Mouse (Mus musculus) hindbrain, embryonic 16.5 days (tissue): ENCODE measurements around the gene Ctbp1. TPM values are rescaled to one million over a fixed set of nuclear protein-coding genes. Genes with fewer than 3 reads are reported as not detected.

Experiments used
- ATAC-seq: fragments of 200-750 bp; cut with Nextera tagmentation; 2 replicates; pipeline ENCODE4 v1.8.0; 2017; ENCODE audit warnings: moderate TSS enrichment, moderate library complexity
- H3K27ac ChIP-seq: fragments of 300-500 bp; sonication (generic); 2 replicates; pipeline ENCODE4 v1.5.1; 2014; ENCODE audit warnings: low read depth, mild to moderate bottlenecking, control low read depth, low read length, moderate library complexity
- H3K27me3 ChIP-seq: fragments of 300-500 bp; sonication (generic); replicated peaks from 2 replicates; pipeline ENCODE4 v1.6.1; 2014; ENCODE audit warnings: low read length; ENCODE audit not compliant: control insufficient read depth, insufficient read depth
- H3K36me3 ChIP-seq: fragments of 300-500 bp; sonication (generic); 2 replicates; pipeline ENCODE4 v1.6.1; 2014; ENCODE audit warnings: mild to moderate bottlenecking, low read length, moderate library complexity, mixed read lengths; ENCODE audit not compliant: control insufficient read depth, insufficient read depth
- H3K4me1 ChIP-seq: fragments of 300-500 bp; sonication (generic); 2 replicates; pipeline ENCODE4 v1.6.1; 2014; ENCODE audit warnings: low read depth, low read length; ENCODE audit not compliant: control insufficient read depth, insufficient read depth
- H3K4me2 ChIP-seq: fragments of 300-500 bp; sonication (generic); 2 replicates; pipeline ENCODE4 v1.6.1; 2014; ENCODE audit warnings: mild to moderate bottlenecking, low read length, control low read depth, moderate library complexity
- H3K4me3 ChIP-seq: fragments of 300-500 bp; sonication (generic); 2 replicates; pipeline ENCODE4 v1.5.1; 2014; ENCODE audit warnings: mild to moderate bottlenecking, low read length, control low read depth, moderate library complexity
- H3K9ac ChIP-seq: fragments of 300-500 bp; sonication (generic); 2 replicates; pipeline ENCODE4 v1.6.1; 2014; ENCODE audit warnings: low read depth, mild to moderate bottlenecking, control low read depth, low read length, moderate library complexity
- H3K9me3 ChIP-seq: fragments of 300-500 bp; sonication (generic); 2 replicates; pipeline ENCODE4 v1.6.1; 2014; ENCODE audit warnings: mild to moderate bottlenecking, low read length, moderate library complexity; ENCODE audit not compliant: control insufficient read depth
- WGBS: fragments of 180-500 bp; shearing (Covaris S2); extraction: QIAGEN DNeasy Blood & Tissue Kit; methylation state at CpG from one replicate; pipeline ENCODE4 v1.1.7; 2014; 5-methylcytosine and 5-hydroxymethylcytosine counted together
- polyA plus RNA-seq: library from polyadenylated mRNA; unstranded; fragments of >200 nt; fragmentation: Nextera tagmentation; extraction: Ambion mirVana; gene quantifications from 2 replicates; pipeline ENCODE4 v1.2.1, GENCODE M21; 2015

Gene Ctbp1
- polyA plus RNA-seq = 402 and 446 TPM in 2 replicates

DNA sequence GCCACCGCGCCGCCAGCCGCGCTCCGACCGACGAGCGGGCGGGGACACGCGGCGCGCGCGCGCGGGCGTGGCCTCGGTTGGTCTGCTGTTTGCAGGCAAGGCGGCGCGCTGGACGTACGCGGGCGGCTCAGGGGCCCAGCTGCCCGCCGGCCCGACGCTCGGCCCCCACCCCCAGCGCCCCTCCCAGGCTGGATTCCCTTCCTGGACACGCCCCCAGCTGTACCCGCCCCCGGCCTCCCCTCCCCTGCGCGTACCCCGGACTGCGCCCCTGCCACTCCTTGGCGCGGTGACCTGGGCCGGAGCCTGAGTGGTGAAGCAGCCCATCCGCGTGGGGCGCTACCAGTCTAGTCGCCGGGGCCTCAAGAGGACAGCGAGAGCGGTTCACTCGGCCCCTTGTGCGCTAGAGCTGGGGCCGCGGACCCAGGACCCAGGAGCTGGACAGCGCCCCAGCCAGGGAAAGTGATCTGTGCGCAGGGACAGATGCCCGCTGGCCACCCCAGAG lies at the start of gene Ctbp1:
Gene Ctbp1, minus strand, starts transcription at position 42 of the 502 bp plus-strand sequence.
- peak within 1 kb of the TSS; percentile 95 for H3K4me2 ChIP-seq
- H3K36me3 ChIP-seq = peaks cover 4% of the 10 kb centered on the region; the same call in 1 of the 2 replicates
- H3K4me1 ChIP-seq = peaks cover 32% of the 10 kb centered on the region
- peak within 1 kb of the TSS; percentile 66 for H3K4me3 ChIP-seq
- peak within 1 kb of the TSS; percentile 88 for H3K9ac ChIP-seq
- H3K27me3 ChIP-seq = no peaks in the 10 kb centered on the region
- H3K27ac ChIP-seq = peak within 1 kb of the TSS; percentile 100
- no peaks in the 10 kb centered on the region for H3K9me3 ChIP-seq
- peak; percentile 92 for ATAC-seq
- WGBS = under 1% methylated on average over 37 of the region's 57 CpGs

DNA sequence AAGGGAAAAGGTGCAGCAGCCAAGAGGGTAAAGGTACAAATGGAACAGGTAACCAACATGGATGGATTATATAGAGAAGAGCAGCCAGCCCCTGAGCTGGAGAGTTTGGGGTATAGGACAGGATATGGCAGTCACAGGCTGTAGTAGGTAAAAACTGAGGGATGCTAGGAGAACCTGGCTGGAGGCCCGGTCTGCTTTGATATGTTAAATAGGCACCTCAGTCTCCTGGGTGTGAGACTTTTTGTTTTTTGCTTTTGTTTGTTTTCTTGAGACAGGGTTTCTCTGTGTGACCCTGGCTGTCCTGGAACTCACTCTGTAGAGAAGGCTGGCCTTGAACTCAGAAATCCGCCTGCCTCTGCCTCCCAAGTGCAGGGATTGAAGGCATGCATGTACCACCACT lies 49.7 kb upstream of the Ctbp1 start:
- Histone ChIP-seq H3K4me1 (no peaks in the 10 kb centered on the region), H3K27me3 (no peaks in the 10 kb centered on the region), H3K9me3 (no peaks in the 10 kb centered on the region; the same call in 1 of the 2 replicates), H3K9ac (no peak overlapping the region), H3K36me3 (no peaks in the 10 kb centered on the region), H3K4me3 (no peak overlapping the region), H3K4me2 (no peak overlapping the region), H3K27ac (no peak overlapping the region)
- no peak for ATAC-seq
- WGBS = 46% methylated on average over 2 of the region's 2 CpGs

DNA sequence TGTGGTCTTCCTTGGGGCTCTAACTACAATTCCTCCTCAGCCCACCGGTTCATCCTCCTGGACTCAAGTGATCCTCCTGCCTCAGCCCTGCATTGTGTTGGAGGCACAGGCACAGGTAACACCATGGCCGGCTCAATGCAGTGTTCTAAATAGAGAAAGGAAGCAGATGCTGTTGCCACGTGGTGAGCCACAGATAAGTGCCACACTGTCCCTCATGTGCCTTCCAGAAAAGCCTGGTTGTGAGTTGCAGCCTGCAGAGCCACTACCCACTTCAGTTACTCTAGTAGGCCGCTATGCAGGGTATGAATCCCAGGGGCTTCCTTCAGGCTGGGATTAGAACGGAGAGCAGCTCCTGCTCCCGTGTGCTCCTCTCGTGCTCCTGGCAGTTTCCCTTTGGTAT lies 37.4 kb upstream of the Ctbp1 start:
- WGBS = 82% methylated on average over 7 of the region's 7 CpGs
- no peak overlapping the region for H3K27ac ChIP-seq

DNA sequence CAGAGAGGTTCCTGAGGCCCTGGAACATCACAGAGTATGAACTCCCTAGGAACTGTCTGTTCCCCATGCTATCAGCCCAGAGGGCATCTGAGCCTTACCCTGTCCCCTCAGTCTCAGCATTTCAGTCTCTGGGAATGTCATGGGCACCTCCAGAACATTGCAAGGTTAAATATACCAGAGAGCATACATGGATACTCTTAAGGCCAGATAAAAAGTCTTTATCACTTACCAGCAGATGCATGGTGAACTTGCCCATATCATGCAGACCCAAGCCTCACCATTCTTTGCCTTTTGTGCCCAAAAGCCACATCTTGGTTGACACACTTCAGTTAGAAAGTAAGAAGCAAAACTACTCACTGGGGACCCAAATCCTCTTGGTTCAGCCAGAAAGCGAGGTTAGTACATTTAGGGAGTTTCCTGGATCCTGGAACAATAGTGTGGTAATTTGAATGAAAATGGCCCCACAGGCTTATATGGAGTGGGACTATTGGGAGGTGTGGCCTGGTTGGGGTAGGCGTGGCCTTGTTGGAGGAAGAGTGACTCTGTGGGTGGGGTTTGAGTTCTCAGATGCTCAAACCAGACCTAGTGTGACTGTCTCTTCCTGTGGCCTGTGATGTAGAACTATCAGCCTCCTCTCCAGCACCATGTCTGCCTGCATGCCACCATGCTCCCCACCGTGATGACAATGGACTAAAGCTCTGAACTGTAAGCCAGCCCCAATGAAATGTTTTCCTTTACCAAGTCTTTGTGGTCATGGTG lies 36.1 kb upstream of the Ctbp1 start:
- no peak for ATAC-seq
- WGBS = 68% methylated on average over 3 of the region's 3 CpGs
- H3K27me3 ChIP-seq = no peaks in the 10 kb centered on the region

More for the DNA sequence above, 37.4 kb upstream of the Ctbp1 start:
- Histone ChIP-seq H3K9ac (no peak overlapping the region), H3K4me3 (no peak overlapping the region), H3K9me3 (no peaks in the 10 kb centered on the region), H3K36me3 (no peaks in the 10 kb centered on the region), H3K27me3 (no peaks in the 10 kb centered on the region), H3K4me2 (no peak overlapping the region), H3K4me1 (no peaks in the 10 kb centered on the region)
- ATAC-seq = no peak

DNA sequence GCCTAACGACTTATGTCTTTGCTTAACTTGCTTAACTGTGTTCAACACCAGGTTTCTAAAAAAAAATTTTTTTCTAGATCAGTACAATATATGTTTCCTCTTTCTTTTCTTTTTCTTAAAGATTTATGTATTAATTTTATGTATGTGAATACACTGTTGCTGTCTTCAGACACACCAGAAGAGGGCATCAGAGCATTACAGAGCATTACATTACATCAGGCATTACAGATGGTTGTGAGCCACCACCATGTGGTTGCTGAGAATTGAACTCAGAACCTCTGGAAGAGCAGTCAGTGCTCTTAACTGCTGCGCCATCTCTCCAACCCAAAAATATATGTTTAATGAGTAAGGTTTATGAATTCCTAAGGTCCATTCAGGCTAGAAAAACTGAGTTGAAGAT lies 27.0 kb upstream of the Ctbp1 start:
- no peaks in the 10 kb centered on the region for H3K4me1 ChIP-seq
- H3K27ac ChIP-seq = no peak overlapping the region
- no peaks in the 10 kb centered on the region; the same call in 1 of the 2 replicates for H3K36me3 ChIP-seq
- no peak overlapping the region for H3K4me3 ChIP-seq
- no peak for ATAC-seq
- no peaks in the 10 kb centered on the region for H3K9me3 ChIP-seq
- no peak overlapping the region for H3K4me2 ChIP-seq
- H3K9ac ChIP-seq = no peak overlapping the region
- WGBS = 86% methylated on average over 2 of the region's 2 CpGs
- H3K27me3 ChIP-seq = no peaks in the 10 kb centered on the region

More for the DNA sequence above, 36.1 kb upstream of the Ctbp1 start:
- H3K9me3 ChIP-seq = no peaks in the 10 kb centered on the region
- H3K9ac ChIP-seq = no peak overlapping the region
- no peaks in the 10 kb centered on the region; the same call in 1 of the 2 replicates for H3K36me3 ChIP-seq
- no peaks in the 10 kb centered on the region for H3K4me1 ChIP-seq
- no peak overlapping the region for H3K27ac ChIP-seq
- no peak overlapping the region for H3K4me3 ChIP-seq
- H3K4me2 ChIP-seq = no peak overlapping the region

DNA sequence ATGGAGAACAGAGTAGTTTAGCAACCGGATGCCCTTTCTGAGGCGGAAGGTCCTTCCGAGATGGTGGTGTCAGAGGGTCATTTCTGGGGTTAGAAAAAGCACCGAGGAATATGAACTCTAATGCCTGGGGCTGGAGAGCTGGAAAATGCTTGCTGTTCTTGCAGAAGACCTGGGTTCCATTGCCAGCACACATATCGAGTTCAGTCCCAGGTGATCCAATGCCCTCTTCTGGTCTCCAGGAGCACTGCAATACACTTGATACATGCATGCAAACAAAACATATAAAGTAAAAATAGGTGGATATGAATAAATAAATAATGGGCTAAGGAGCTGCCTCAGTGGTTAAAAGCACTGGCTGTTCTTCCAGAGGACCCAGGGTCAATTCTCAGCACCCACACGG lies 22.4 kb upstream of the Ctbp1 start:
- H3K9me3 ChIP-seq = no peaks in the 10 kb centered on the region
- H3K27ac ChIP-seq = no peak overlapping the region
- H3K36me3 ChIP-seq = no peaks in the 10 kb centered on the region
- no peak overlapping the region for H3K4me2 ChIP-seq
- WGBS = 75% methylated on average over 6 of the region's 6 CpGs
- H3K4me3 ChIP-seq = no peak overlapping the region
- ATAC-seq = no peak
- no peaks in the 10 kb centered on the region; the same call in 1 of the 2 replicates for H3K4me1 ChIP-seq
- no peaks in the 10 kb centered on the region for H3K27me3 ChIP-seq
- H3K9ac ChIP-seq = no peak overlapping the region

DNA sequence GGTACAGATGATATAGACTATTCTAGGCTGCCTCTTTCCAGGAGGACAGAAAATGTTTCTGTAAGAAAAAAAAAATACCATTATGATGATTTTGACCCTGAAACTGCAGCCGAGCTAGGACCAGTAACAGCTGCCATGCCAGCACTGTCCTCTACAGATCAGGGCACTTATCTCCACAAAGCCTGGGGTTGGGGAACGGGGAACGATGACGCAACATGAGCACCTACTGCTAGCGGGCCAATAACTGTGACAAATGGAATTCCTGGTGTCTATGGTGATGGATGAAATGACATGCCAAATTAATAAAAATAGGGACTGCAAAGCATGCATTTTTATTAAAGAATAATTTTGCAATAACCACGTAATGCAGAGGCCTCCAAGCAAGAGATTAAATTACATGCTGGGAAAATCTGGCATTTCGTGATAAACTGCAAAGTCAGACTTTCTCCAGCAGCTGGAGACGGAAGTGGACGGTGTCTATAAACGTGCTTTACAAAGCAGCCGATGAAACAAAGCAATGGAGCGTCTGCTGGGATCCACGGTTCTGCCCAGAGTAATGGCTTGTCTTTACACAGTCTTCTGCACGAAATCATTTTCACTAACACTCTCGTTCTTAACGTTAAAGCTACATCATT lies 19.1 kb upstream of the Ctbp1 start:
- no peak overlapping the region for H3K4me2 ChIP-seq
- no peak overlapping the region for H3K9ac ChIP-seq
- no peaks in the 10 kb centered on the region; the same call in 1 of the 2 replicates for H3K4me1 ChIP-seq
- 0 out of 2 replicates have a peak, but pooled peaks have one; percentile 37 for ATAC-seq
- H3K27me3 ChIP-seq = no peaks in the 10 kb centered on the region
- H3K9me3 ChIP-seq = no peaks in the 10 kb centered on the region
- 22% methylated on average over 16 of the region's 16 CpGs for WGBS
- H3K36me3 ChIP-seq = no peaks in the 10 kb centered on the region
- no peak overlapping the region for H3K4me3 ChIP-seq
- H3K27ac ChIP-seq = no peak overlapping the region; the same call in 1 of the 2 replicates

DNA sequence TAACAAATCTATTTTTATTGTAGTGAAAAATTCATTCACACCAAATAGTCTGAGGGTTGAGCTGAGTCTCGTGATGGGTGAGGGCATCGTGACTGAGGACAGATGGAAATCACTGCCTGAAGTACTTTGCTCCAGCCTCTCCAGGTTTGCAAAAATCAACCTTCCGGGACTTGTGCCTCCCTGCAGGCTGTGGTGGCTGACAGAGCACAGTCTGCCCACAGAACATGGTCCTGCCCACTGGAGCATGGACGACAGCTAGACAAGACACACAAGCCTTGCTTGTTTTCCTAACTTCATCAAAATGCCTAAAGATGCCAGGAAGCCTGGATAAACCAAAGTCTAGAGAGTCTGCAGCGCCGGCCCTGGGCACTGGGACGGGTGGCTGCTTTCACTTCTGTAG lies 9.2 kb upstream of the Ctbp1 start:
- no peaks in the 10 kb centered on the region for H3K9me3 ChIP-seq
- no peaks in the 10 kb centered on the region; the same call in 1 of the 2 replicates for H3K4me1 ChIP-seq
- no peaks in the 10 kb centered on the region for H3K27me3 ChIP-seq
- no peak overlapping the region for H3K9ac ChIP-seq
- H3K4me3 ChIP-seq = no peak overlapping the region
- no peak for ATAC-seq
- H3K4me2 ChIP-seq = no peak overlapping the region
- peak overlapping the region; percentile 1; the same call in 1 of the 2 replicates for H3K27ac ChIP-seq
- WGBS = 57% methylated on average over 7 of the region's 7 CpGs
- no peaks in the 10 kb centered on the region for H3K36me3 ChIP-seq

DNA sequence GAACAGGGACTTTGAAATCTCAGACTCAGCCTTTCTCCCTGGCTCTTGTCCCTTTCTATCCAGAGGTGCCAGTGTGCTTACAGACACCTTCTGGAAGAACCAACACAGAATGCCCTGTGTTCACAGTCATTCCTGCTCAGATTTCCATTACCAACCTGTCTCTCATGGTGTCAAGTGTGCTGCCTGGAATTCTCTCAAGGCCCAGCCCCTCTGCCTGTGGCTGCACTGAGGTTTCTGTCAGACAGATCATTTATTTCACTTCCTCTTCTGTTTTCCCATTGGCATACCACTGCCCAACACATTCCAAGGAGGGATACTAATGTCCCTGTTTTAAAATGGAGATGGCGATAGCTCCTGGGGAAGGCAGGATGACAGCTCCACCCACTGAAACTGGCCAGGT lies 6.6 kb upstream of the Ctbp1 start:
- Histone ChIP-seq H3K4me2 (no peak overlapping the region), H3K9ac (no peak overlapping the region), H3K4me1 (no peaks in the 10 kb centered on the region; the same call in 1 of the 2 replicates), H3K9me3 (no peaks in the 10 kb centered on the region), H3K4me3 (no peak overlapping the region), H3K27me3 (no peaks in the 10 kb centered on the region), H3K36me3 (no peaks in the 10 kb centered on the region), H3K27ac (no peak overlapping the region)
- no peak for ATAC-seq
- WGBS = 82% methylated on average over 1 of the region's 1 CpGs
